Mouse (Mus musculus): ENCODE measurements around the gene Ilf3.

DNA sequence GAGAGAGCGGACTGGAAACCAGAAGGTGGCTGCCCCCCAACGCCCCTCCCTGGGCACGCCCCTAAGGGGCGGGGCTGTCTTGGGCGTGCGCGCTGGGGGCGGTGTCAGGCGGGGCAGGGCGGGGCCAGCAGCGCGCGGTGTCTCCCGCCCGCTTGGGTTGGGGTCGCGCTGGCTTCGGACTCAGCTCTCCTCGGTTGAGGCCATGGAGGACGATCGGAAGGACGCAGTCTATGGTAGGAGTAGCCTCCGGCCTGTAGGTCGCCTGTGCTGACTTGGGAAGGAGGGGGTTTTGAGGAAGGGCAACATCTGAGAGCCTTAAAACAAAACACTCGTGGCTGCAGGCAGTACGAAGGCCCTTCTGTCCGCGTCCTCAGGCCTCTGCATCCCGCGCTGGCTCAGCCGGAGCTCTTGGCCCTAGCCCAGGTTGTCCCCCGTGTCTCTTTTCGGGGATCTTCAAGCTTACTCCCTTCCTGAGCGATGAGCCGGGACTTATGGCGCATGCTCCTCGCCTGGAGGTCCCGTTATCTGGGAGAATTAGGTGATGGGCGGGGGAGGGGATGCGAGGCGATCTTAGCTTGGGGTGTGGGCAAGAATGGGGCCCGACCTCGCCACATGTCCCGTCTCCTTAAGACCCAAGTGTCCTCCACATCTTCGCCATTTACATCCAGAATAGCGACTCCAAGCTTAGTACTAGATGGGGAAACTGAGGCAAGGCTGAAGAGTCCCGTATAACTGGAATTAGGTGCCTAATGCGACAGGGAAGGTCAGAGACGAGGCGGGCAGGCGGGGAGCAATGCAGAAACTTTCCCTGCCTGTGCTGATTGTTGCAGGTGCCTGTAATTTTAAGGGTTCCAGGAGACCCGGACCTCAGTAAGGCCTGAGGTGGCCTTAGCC lies 46.8 kb upstream of the Ilf3 start, which contains the start of gene Slc44a2:
- TF ChIP-seq CTCF (conservative IDR thresholded peaks at IDR 0.05; ENCODE audit: insufficient read depth, insufficient read length, low read depth, low read length), result no peak
- no peak for TF ChIP-seq POLR2A (IDR thresholded peaks at IDR 0.05; ENCODE audit: low read depth, low read length)

Data from kidney, adult 2 months (tissue).